Mouse (Mus musculus) spleen, adult 12 weeks (tissue): ENCODE data around the gene Adtrp.

Experiments used
- DNase-seq: peaks from one replicate; pipeline ENCODE4 v3.0.0; 2022; ENCODE audit warnings: low spot score

Adtrp gene

DNA sequence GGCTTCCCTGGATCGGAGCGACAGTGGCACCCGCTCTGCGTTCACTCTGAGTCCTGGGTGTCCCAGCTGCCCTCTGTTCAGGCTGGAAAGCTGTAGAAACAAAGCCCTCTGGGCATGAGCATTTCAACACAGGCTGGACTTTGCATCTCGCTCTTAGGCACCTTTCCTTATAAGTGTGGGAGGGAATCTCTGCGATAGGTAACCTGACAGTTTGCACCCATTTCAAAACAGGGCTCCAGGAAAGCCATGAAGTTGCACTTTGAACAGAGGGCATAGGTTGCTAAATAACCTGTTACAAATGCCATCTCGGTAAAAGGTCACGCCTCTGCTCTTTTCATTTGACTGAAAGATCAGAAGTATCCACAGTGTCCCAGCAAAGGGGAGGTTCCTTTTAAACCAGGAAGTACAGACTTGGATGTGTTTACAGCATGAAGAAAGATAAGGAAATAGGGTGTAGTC, 19.2 kb downstream of the Adtrp start:
- no peak for DNase-seq

GRCm38 (mm10) chr13:41827581-41827980, 19.9 kb downstream of the Adtrp start:
- no peak for DNase-seq

DNA sequence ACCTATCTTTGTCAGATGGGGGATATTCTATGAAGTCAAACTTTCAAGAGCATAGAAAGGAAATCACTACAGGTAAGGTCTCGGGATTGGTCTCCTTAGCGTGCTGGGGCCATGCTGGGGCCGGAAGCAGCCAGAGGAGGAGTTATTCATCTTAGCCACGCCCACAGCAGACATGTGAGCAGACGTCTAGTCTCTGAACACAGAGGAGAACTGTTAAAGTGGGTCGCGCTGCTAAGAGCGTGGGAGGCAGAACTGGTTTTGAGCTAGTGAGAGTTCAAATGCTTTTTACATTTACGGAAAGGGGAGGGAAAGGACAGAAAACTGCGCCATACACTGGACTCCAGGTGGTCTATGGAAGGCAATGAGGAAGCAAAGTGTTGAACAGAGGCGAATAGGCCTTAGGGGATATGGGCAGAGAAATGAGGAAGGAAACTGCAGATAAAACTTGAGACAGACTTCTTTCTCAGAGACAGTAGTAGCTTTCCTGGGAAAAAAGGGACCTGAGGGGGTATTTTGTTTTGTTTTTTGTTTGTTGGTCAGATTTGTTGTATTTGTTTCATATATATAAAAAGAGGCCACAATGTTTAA, 22.0 kb downstream of the Adtrp start:
- DNase-seq, result peak; percentile 8

GRCm38 (mm10) chr13:41823077-41823476, 24.4 kb downstream of the Adtrp start:
- no peak for DNase-seq

DNA sequence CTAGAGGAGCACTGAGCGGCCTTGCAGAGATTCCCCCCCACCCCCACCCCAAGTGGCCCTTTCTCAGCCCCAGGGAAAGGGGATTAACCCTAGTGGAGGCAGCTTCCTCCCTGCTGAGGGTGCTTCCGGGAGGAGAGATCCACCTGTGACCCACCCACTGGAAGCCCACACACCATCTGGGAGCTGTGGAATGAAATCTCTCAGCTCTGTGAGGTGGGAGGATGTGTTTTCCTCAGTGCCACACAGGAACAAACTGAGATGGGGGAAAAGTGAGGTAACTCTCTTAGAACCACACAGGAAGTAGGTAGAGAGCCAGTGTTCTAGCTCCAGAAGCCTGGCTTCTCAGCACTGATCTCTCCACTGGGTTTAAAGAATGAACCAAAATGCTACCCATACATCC, 24.9 kb downstream of the Adtrp start:
- DNase-seq, result no peak

- DNase-seq, result no peak
Measured at GRCm38 (mm10) chr13:41822091-41822490, 25.4 kb downstream of the Adtrp start.

DNA sequence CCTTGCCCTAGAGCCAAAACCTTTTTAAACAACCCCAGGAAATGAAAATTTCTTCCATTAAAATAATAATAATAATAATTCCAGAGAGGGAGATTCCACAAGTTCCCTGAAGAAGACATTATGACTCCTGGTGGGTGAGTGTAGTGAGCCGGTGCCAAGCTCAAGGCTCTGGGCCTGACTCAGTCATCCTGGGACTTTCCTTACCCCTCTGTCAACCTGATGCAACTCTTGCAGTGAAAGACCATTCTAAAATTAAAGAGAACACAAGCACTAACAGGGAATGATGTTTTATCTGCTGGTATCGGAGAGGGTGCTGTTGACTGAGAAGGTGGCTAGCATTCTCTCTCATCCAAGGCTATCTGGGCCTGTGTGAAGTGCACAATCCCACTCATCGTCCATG, 26.5 kb downstream of the Adtrp start:
- no peak for DNase-seq

DNA sequence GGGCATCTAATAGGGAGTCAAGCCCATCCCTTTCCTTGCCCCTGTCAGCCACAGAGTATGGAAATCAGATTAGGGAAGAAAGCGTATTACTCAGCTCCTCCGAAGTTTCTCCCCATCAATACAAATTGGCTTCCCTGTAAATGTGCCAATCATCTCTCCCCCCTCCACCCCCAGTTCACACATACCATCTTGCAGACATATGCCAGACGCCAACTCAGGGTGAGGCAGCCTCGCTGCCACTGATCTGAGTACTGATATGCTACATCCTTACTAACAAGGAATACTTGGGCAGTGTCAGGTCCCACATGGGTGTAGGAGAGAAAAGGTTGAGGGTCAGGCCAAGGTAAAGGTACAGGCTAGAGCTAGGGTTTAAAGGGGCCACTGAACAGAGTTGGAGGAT, 27.6 kb downstream of the Adtrp start:
- no peak for DNase-seq

GRCm38 (mm10) chr13:41819484-41819883, 28.0 kb downstream of the Adtrp start:
- DNase-seq, result no peak

DNA sequence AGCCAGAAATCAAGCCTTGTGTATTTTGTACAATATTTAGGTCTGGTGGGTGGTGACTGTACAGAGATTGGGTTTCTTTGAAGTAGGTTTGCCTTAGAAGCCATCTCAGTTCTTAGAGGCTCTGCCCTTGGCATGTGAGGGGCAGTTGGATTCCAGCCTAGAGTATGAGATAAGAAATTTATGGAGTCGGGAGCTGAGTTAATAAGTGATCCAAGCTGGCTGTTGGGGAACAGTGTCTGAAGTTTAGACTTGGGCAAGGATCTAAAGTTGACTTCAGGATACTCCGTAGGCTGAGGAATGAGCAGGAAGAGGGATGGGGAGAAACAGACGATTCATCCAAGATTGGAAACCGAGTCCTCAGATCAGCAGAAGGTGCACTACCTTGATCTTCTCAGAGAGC, 29.9 kb downstream of the Adtrp start:
- no peak for DNase-seq

DNA sequence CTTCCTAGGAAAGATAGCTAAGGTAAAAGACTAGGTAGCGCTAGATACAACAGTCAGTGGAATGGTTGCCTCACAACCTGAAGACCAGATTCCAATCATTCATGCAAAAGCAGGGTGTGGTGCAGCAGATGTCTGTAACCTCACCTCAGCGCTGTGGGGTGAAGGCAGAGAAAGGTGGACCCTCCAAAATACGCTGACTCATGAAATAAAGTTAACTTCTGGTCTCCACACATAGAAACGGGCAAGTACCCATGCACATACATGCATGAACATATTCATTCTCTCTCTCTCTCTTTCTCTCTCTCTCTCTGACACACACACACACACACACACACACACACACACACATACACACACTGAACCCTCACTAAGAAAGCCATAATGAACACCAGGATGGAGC, 30.8 kb downstream of the Adtrp start:
- DNase-seq, result no peak

DNA sequence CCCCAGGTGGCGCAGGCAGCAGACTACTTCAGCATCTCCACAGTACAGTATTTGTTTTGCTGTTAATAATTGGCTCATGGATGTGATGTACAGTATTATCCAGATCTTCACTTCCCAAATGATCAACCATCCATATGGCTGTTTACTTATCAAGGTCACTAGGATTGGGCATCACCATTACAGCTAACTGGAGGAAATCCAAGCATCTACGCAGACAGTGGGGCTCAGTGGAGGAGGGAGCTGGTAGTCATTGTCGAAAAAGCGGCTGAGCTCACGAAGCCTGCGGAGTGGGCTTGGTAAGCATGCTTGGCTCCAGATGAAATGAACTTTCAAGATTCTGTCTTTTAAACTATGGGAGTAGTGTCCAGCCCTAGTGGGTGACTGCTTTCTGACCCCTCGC, 36.7 kb downstream of the Adtrp start:
- no peak for DNase-seq

DNA sequence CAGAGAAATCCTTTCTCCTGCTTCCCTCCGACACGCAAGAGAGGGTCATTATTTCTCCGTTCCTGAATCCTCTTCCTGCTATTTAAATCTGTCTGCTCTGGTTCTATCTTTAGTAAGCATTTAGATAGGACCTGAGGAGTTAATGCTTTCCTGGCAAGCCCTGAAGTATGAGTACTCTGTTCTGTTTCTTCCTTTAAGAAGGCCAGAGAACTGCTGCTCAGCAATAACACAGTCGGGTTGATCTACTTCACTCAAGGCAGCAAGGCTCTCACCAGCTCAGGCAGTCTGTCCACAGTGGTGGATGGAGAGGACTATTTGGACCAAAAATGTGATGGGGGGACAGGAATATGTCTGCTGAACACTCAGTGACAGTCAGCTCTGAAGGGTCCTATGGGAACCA, 39.7 kb downstream of the Adtrp start:
- no peak for DNase-seq

DNA sequence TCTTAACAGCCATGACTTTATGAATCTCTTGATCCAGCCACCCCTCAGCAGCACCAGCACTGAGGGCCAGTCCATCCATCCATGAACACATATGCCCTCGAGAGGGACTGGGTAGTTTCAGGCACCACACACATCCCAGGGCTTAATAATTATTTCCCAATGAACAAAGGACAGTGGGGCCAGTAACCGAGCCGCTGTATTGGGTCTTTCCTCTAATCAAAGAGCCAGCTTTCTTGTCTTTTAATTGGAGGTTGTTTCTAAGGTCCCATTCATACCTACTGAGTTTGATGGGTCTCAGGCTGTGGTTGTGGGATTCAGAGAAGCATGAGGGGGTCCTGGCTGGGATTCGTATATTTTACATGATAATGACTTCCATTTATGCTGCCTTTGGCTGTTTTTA, 40.2 kb downstream of the Adtrp start:
- no peak for DNase-seq

DNA sequence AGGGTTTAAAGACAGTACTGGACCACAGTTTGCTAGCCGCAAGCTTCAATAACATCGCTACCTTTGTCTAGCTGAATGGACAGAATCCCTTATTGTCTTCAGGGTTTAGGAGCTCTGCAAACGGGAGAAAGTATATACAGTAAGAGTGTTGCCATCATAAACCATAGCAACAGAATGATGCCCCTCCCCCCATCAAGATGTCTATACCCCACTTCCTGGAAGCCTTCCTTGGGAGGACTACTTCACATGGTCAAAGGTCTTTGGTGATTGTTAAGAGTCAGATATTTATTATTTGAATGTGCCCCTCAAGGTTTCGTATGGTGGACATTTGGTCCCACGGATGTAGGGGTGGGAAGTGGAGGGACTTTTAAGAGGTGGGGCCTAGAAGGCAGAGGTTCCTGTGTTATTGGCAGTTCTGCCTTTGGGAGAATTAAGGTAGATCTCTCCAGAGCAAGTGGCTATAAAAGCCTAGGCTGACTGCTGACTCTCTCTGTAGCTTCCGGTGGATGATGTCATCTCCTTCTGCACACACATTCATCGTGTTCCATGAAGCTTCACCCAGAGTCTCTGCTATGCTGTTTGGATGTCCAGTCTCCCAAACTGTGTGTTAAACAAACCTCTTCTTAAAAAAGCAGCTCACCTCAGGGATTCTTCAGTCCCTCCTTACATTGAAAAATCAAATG, 42.2 kb downstream of the Adtrp start:
- DNase-seq, result no peak

- peak; percentile 20 for DNase-seq
Measured at GRCm38 (mm10) chr13:41803656-41804265, 43.7 kb downstream of the Adtrp start.

DNA sequence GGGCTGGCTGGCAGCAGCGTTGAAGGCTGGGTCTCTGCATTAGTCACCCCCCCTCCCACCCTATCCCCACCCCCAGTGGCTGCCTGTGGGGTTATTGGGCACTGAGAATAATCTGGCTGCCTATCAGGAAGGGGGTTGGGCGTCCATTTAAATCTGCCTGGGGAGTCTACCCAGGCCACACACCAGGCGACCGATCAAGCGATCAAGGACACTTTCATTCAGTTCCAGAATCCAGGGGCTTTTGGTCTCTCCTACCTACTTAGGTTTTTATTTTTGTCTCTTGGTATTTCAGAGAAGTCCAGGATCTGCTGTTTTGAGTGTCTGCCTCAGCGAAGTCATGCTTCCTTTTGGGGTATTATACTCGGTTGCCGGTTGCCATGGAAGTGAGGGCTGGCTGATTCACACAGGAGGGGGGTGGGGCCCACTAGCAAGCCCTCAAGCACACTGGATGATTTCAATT, 46.3 kb downstream of the Adtrp start:
- no peak for DNase-seq

DNA sequence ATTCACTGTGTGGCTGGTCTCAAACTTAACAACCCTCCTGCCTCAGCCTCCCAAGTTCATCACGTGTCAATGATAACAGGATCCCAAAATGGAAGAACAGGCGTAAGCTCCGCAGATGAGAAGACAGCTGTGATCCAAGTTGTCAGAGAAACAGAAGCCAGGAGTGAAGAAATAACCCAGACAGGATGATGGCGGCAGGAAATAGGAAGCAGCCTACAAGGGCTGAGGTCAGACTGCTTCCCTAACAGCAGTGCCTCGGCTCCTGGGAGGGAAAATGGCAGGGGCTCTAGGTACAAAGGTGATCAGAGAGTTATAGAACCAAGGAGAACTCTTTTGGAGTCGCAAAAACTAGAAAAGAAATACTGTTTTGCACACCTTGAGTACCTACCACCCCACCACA, 54.6 kb downstream of the Adtrp start:
- no peak for DNase-seq

DNA sequence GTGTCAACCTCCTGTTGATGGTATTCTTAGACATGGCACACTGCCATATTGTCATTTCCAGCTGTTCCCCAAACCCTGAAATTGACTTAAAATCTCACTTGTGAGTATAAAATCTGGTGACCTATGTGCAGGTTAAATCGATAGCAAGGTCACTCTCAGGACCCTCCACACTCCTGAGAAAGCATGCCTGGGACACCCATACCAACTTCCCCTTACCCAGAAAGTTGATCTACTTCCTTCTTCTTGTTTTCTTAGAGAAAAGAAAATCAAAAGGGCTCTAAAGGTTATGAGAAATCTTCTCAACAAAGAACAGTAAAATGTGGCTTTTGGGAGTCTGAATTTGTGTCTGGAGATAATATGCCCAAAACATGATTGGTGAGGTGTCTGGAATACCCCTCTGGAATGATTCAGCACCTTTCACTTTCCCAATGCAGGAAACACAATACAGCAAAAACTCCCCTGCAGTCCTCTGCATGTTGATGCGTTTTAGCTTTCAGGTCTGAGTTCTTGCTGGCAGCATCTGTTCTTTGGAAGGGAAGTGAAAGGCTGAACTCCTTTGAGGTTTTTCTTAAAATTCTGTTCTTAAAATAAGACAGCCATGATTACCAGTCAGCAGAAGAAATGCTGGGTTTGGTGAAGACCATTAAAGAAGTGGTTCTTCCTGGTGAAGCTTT, 59.5 kb downstream of the Adtrp start:
- no peak for DNase-seq

GRCm38 (mm10) chr13:41786640-41787039, 60.8 kb downstream of the Adtrp start:
- DNase-seq, result no peak

GRCm38 (mm10) chr13:41784889-41785701, 62.4 kb downstream of the Adtrp start:
- DNase-seq, result no peak

- DNase-seq, result no peak
Measured at GRCm38 (mm10) chr13:41780296-41780695, 67.2 kb downstream of the Adtrp start.
